Mouse (Mus musculus) MEL (cell line): ENCODE data around the gene Arhgef7. TPM values are rescaled to one million over a fixed set of nuclear protein-coding genes. Genes with fewer than 3 reads are reported as not detected.
A peak's percentile ranks its signal among the peaks of the same experiment; 100 is the strongest.

Experiments
- DNase-seq: peaks from one replicate; pipeline ENCODE4 v3.0.0; 2011; ENCODE audit warnings: low read depth, low spot score
- H3K27ac ChIP-seq: 2 replicates; pipeline ENCODE4 v1.5.1; 2012; ENCODE audit warnings: low read depth, mild to moderate bottlenecking, control low read depth, low read length, moderate library complexity; ENCODE audit not compliant: control insufficient read depth
- H3K27me3 ChIP-seq, 2 experiments: fragments of 150-350 bp in 1 of 2; sonication (generic) in 1 of 2; 2 replicates each; pipeline ENCODE4 v1.6.1; 2012; ENCODE audit warnings: low read length in 2 of 2, mild to moderate bottlenecking in 2 of 2, improper control_type of control experiment in 1 of 2, moderate library complexity in 1 of 2; ENCODE audit not compliant: insufficient read depth in 2 of 2, control insufficient read depth in 1 of 2
- H3K36me3 ChIP-seq, 2 experiments: 2 replicates each; pipeline ENCODE4 v1.6.1; 2012 to 2014; ENCODE audit warnings: low read length in 2 of 2, improper control_type of control experiment in 1 of 2, inconsistent platforms in 1 of 2, mild to moderate bottlenecking in 1 of 2; ENCODE audit not compliant: insufficient read depth in 2 of 2, control insufficient read depth in 1 of 2
- H3K4me1 ChIP-seq, 2 experiments: fragments of 150-350 bp in 1 of 2; sonication (generic) in 1 of 2; 2 replicates each; pipeline ENCODE4 v1.6.1; 2012; ENCODE audit warnings: low read length in 2 of 2, improper control_type of control experiment in 1 of 2, mild to moderate bottlenecking in 1 of 2; ENCODE audit not compliant: insufficient read depth in 2 of 2, control insufficient read depth in 1 of 2
- H3K4me3 ChIP-seq, 2 experiments: fragments of 150-350 bp in 1 of 2; sonication (generic) in 1 of 2; 2 replicates each; pipeline ENCODE4 v1.5.1; 2012; ENCODE audit warnings: low read depth in 2 of 2, low read length in 2 of 2, mild to moderate bottlenecking in 2 of 2, moderate library complexity in 2 of 2, control low read depth in 1 of 2, improper control_type of control experiment in 1 of 2; ENCODE audit not compliant: control insufficient read depth in 1 of 2, insufficient read depth in 1 of 2
- H3K79me2 ChIP-seq: 2 replicates; pipeline ENCODE4 v1.6.1; 2012; ENCODE audit warnings: mild to moderate bottlenecking, low read length, moderate library complexity; ENCODE audit not compliant: control insufficient read depth, poor library complexity, insufficient read depth
- H3K9ac ChIP-seq: 2 replicates; pipeline ENCODE4 v1.6.1; 2012; ENCODE audit warnings: low read depth, mild to moderate bottlenecking, control low read depth, low read length, moderate library complexity; ENCODE audit not compliant: control insufficient read depth, poor library complexity, severe bottlenecking
- H3K9me3 ChIP-seq: fragments of 150-350 bp; sonication (generic); replicated peaks from 2 replicates; pipeline ENCODE4 v1.6.1; 2012; ENCODE audit warnings: mild to moderate bottlenecking, low read length, improper control_type of control experiment, moderate library complexity; ENCODE audit not compliant: insufficient read depth
- ELF1 ChIP-seq: IDR thresholded peaks from 2 replicates; pipeline ENCODE4 v1.6.1; 2014; ENCODE audit warnings: low read depth, mild to moderate bottlenecking, inconsistent platforms, low read length, improper control_type of control experiment, moderate library complexity
- EP300 ChIP-seq, 2 experiments: IDR thresholded peaks; 2 replicates each; pipeline ENCODE4 v1.6.1; 2011; ENCODE audit warnings: improper control_type of control experiment in 2 of 2, low read length in 2 of 2, low read depth in 1 of 2, mild to moderate bottlenecking in 1 of 2
- ETS1 ChIP-seq: IDR thresholded peaks from 2 replicates; pipeline ENCODE4 v1.6.1; 2012; ENCODE audit warnings: low read depth, mild to moderate bottlenecking, inconsistent platforms, low read length, improper control_type of control experiment, moderate library complexity
- GABPA ChIP-seq: IDR thresholded peaks from 2 replicates; pipeline ENCODE4 v1.6.1; 2012; ENCODE audit warnings: low read depth, mild to moderate bottlenecking, inconsistent platforms, low read length, improper control_type of control experiment, moderate library complexity
- GATA1 ChIP-seq: IDR thresholded peaks from 2 replicates; pipeline ENCODE4 v1.6.1; 2011; ENCODE audit warnings: low read depth, low read length, improper control_type of control experiment
- HCFC1 ChIP-seq: IDR thresholded peaks from 2 replicates; pipeline ENCODE4 v1.6.1; 2012; ENCODE audit warnings: low read depth, mild to moderate bottlenecking, inconsistent platforms, low read length, improper control_type of control experiment, moderate library complexity
- MAFK ChIP-seq: IDR thresholded peaks from 2 replicates; pipeline ENCODE4 v1.6.1; 2011; ENCODE audit warnings: low read depth, mild to moderate bottlenecking, low read length, improper control_type of control experiment, borderline replicate concordance
- MAX ChIP-seq: IDR thresholded peaks from 2 replicates; pipeline ENCODE4 v1.6.1; 2011; ENCODE audit warnings: low read length, improper control_type of control experiment
- MAZ ChIP-seq: IDR thresholded peaks from 2 replicates; pipeline ENCODE4 v1.6.1; 2012; ENCODE audit warnings: low read depth, mild to moderate bottlenecking, inconsistent platforms, low read length, improper control_type of control experiment
- MXI1 ChIP-seq: IDR thresholded peaks from 2 replicates; pipeline ENCODE4 v1.6.1; 2011; ENCODE audit warnings: mild to moderate bottlenecking, low read depth, low read length, improper control_type of control experiment
- NELFE ChIP-seq: IDR thresholded peaks from 2 replicates; pipeline ENCODE4 v1.6.1; 2011; ENCODE audit warnings: low read depth, low read length, improper control_type of control experiment
- POLR2A ChIP-seq, 2 experiments: IDR thresholded peaks; 2 replicates each; pipeline ENCODE4 v1.6.1; 2011 to 2012; ENCODE audit warnings: low read length in 2 of 2, mild to moderate bottlenecking in 2 of 2, control low read depth in 1 of 2, improper control_type of control experiment in 1 of 2, low read depth in 1 of 2, moderate library complexity in 1 of 2; ENCODE audit not compliant: control insufficient read depth in 1 of 2, insufficient read depth in 1 of 2, poor library complexity in 1 of 2
- POLR2AphosphoS2 ChIP-seq: IDR thresholded peaks from 2 replicates; pipeline ENCODE4 v1.6.1; 2011; ENCODE audit warnings: low read length, improper control_type of control experiment
- SIN3A ChIP-seq: IDR thresholded peaks from 2 replicates; pipeline ENCODE4 v1.6.1; 2012; ENCODE audit warnings: low read length, improper control_type of control experiment, inconsistent platforms
- TBP ChIP-seq: IDR thresholded peaks from 2 replicates; pipeline ENCODE4 v1.8.0; 2011; ENCODE audit warnings: low read depth, low read length, improper control_type of control experiment
- TCF12 ChIP-seq: IDR thresholded peaks from 2 replicates; pipeline ENCODE4 v1.6.1; 2014; ENCODE audit warnings: low read depth, mild to moderate bottlenecking, inconsistent platforms, low read length, improper control_type of control experiment, moderate library complexity
- USF1 ChIP-seq: IDR thresholded peaks from 2 replicates; pipeline ENCODE4 v1.6.1; 2014; ENCODE audit warnings: low read depth, mild to moderate bottlenecking, inconsistent platforms, low read length, improper control_type of control experiment, moderate library complexity
- ZMIZ1 ChIP-seq: IDR thresholded peaks from 2 replicates; pipeline ENCODE4 v1.6.1; 2012; ENCODE audit warnings: low read depth, mild to moderate bottlenecking, inconsistent platforms, low read length, improper control_type of control experiment, moderate library complexity
- polyA plus RNA-seq, 2 experiments: library from polyadenylated mRNA; stranded (reverse) in 1 of 2; unstranded in 1 of 2; fragments of >175 nt in 1 of 2; fragments of >200 nt in 1 of 2; gene quantifications; 2 replicates each; pipeline versions ENCODE4 v1.2.1 to v1.2.4; 2012; ENCODE audit warnings: low replicate concordance in 2 of 2, low read depth in 1 of 2; ENCODE audit not compliant: insufficient read length in 2 of 2, insufficient read depth in 1 of 2, missing spikeins in 1 of 2
- total RNA-seq: library from RNA; depleted of rRNA; stranded (reverse); fragments of 300-350 nt; gene quantifications from 2 replicates; pipeline ENCODE4 v1.2.3, GENCODE M21; 2012

Arhgef7 gene
- total and polyA plus RNA-seq, 3 experiments: 21.0 to 36.8 TPM; not detected in 1

- peak; percentile 90 for DNase-seq
- H3K9ac ChIP-seq: peak overlapping the region; percentile 85
- peaks cover 3 to 11% of the 10 kb centered on the region in 2 experiments for H3K4me1 ChIP-seq
- H3K79me2 ChIP-seq: peaks cover 35% of the 10 kb centered on the region
- H3K27me3 ChIP-seq: no peaks in the 10 kb centered on the region
- peaks cover 0 to 15% of the 10 kb centered on the region in 2 experiments; a peak in 2 of 4 replicates for H3K36me3 ChIP-seq
- peak overlapping the region; percentile 74 to 88 for H3K4me3 ChIP-seq
- peak overlapping the region; percentile 56 for H3K27ac ChIP-seq
- no peaks in the 10 kb centered on the region for H3K9me3 ChIP-seq
- TF ChIP-seq HCFC1 (peak; percentile 91), NELFE (peak; percentile 89), SIN3A (peak; percentile 90), MAFK (no peak), TBP (peak; percentile 62; the same call in 1 of the 2 replicates), TCF12 (peak; percentile 62), ELF1 (peak; percentile 97), POLR2AphosphoS2 (peak; percentile 53; the same call in 1 of the 2 replicates), GABPA (no peak), EP300 (IDR thresholded peaks at IDR 0.05; ENCODE audit: low read depth in 1 of 2, low read length in 2 of 2) (no peak), MAX (peak; percentile 41; the same call in 1 of the 2 replicates), MXI1 (peak; percentile 60), MAZ (peak; percentile 87; the same call in 1 of the 2 replicates), POLR2A (IDR thresholded peaks at IDR 0.05; ENCODE audit: control insufficient read depth in 1 of 2, insufficient read depth in 1 of 2, low read depth in 1 of 2, low read length in 2 of 2, poor library complexity in 1 of 2) (peak; percentile 88 to 91; a peak in 3 of 4 replicates), GATA1 (no peak), ZMIZ1 (peak; percentile 83)
Measured at GRCm38 (mm10) chr8:11757568-11758481, 30.3 kb downstream of the Arhgef7 start.

- H3K9me3 ChIP-seq: no peaks in the 10 kb centered on the region
- DNase-seq: peak; percentile 34
- TF ChIP-seq ELF1 (no peak), USF1 (no peak), ETS1 (no peak), HCFC1 (no peak)
- H3K9ac ChIP-seq: peak overlapping the region; percentile 85
- H3K4me1 ChIP-seq: peaks cover 3 to 11% of the 10 kb centered on the region in 2 experiments
- peaks cover 0 to 15% of the 10 kb centered on the region in 2 experiments; a peak in 2 of 4 replicates for H3K36me3 ChIP-seq
- peaks cover 38% of the 10 kb centered on the region for H3K79me2 ChIP-seq
- H3K27me3 ChIP-seq: no peaks in the 10 kb centered on the region
- H3K27ac ChIP-seq: no peak overlapping the region
- peak overlapping the region; percentile 74 to 88 for H3K4me3 ChIP-seq
Measured at GRCm38 (mm10) chr8:11758482-11759281, 31.2 kb downstream of the Arhgef7 start.
